Mouse (Mus musculus) erythroid progenitor cell, adult 5-6 weeks (primary cell): ENCODE measurements around the gene Stx5a. TPM values are rescaled to one million over a fixed set of nuclear protein-coding genes. Genes with fewer than 3 reads are reported as not detected.
A peak's percentile ranks its signal among the peaks of the same experiment; 100 is the strongest.

ENCODE experiments used
- ATAC-seq: replicated peaks from 2 replicates; pipeline ENCODE4 v1.8.0; 2016; ENCODE audit warnings: moderate number of reproducible peaks, mild to moderate bottlenecking, moderate TSS enrichment, inconsistent platforms; ENCODE audit not compliant: poor library complexity, low FRiP score, severe bottlenecking
- total RNA-seq, 2 experiments: library from RNA; stranded (forward) in 1 of 2; stranded (reverse) in 1 of 2; fragments of 150-400 nt in 1 of 2; fragments of 186-747, 209-891 nt in 1 of 2; gene quantifications; 2 replicates each; pipeline versions ENCODE4 v1.2.3 to v1.2.4; 2015 to 2017; ENCODE audit warnings: low replicate concordance in 2 of 2

Stx5a gene
- total RNA-seq (2015; ENCODE audit: low replicate concordance) (67.0 and 97.7 TPM in 2 replicates), total RNA-seq (2017; ENCODE audit: low replicate concordance) (119 and 128 TPM in 2 replicates)

DNA sequence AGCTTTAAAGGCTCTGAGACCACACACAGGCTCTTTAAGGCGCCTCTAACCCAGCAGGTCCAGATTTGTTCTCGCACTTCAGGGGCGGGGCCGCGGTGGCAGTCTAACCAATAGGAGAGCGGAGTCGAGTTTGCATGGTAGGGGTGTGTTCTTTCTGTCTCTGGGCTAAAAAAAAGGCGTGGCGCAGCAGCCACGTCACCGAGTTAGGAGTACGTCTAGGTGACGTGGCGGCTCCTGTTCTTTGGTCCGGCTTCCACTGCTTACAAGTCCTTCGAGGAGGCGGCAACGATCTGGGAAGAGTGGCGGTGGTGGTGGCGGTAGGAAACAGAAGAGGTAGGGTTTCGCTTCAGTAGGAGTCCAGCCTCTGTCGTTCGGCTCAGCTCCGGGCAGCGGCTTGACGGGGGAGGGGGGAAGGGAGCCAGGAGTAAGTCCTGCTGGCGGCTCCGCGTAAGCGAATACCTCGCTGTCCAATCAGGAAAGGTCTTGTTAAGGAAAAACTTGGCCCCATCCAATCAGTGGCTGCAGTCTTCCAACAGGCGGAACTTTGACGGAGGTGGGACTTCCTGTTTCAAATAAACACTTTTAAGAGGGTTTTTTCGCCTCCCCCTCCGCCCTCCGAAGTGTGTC is at the start of gene Stx5a:
Gene Stx5a, plus strand, starts transcription at position 171 of the 627 bp plus-strand sequence.
- peak; percentile 96 for ATAC-seq

- no peak for ATAC-seq
Measured at GRCm38 (mm10) chr19:8691871-8692539, 49.2 kb upstream of the Stx5a start.

DNA sequence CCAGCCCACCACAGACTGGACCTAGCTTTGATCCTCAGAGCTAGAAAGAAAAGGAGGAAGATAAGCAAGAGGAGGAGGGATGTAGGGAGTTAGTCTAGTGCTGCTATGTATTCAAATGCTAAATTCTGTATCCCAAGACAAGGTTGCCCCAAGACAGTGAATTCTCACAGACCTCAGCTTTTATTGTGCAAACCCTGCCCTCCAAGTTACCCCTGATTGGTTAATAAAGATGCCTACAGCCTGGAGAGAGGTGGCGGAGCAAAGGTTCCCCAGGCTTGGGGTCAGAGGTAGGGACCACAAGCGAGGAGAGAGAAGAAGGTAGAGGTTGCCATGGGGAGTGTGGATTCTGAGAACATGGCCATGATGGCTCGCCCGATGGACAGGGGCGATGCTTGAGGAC is 48.5 kb upstream of the Stx5a start:
- ATAC-seq, result no peak

- peak; percentile 93 for ATAC-seq
Measured at GRCm38 (mm10) chr19:8695330-8695729, 45.9 kb upstream of the Stx5a start.

DNA sequence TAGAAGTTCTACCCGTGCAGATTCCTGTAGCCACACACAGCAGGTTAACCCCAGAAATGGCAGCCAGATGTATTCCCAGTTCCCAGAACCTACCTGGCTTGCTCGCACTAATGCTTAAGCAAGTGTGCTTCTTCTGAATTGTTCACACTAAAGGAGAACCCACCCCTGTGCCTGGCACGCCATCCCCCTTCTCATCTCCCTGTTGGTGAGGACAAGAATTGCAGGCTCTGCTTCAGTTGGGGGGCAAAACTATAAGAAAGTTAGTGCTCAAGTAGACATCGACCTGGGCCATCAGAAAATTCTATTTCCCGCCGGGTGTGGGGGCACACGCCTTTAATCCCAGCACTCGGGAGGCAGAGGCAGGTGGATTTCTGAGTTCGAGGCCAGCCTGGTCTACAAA is 41.6 kb upstream of the Stx5a start:
- ATAC-seq, result no peak

GRCm38 (mm10) chr19:8702458-8702857 is 38.8 kb upstream of the Stx5a start:
- ATAC-seq, result no peak

DNA sequence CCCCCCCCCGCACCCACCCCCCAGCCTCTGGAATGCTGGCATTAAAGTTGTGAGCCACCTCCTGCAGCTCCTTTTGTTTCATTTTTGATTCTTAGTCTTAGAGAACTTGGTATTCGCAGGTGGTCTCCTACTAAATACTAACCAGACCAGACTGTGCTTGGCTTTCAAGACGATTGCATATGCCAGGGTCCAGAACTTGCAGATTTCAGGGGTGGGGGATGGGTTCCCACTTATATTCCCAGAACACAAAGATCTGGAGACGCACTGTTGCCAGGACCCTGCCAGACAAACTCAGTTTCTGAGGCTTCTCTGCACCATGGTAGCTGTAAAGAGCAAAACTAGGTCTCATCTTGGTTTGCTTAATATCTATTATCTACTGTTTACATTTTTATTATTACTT is 37.6 kb upstream of the Stx5a start:
- no peak for ATAC-seq

GRCm38 (mm10) chr19:8705026-8705708 is 36.0 kb upstream of the Stx5a start:
- no peak for ATAC-seq

DNA sequence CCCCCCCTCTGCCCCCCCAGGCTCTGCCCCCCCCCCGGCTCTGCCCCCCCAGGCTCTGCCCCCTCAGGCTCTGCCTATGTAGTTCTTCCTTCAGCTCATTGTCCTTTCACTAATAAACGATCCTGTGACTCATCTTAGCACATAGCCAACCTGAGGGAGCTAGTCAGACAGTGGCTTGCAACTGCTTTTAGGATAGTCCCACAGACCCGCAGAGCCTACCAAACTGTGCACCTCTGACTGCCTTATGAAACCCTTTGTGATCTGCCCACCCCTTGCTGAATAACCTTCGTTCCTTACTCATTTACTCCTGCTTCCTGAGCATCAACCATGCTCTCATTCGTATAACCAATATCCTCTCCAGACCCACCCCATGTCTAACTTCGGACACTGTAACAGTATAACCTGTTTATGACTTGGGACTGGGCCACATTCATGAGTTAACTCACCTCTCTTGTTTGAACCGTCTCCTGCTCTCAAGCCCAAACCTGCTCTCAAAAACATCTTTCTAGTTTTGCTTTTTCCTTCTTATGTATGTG is 35.0 kb upstream of the Stx5a start:
- ATAC-seq, result no peak

DNA sequence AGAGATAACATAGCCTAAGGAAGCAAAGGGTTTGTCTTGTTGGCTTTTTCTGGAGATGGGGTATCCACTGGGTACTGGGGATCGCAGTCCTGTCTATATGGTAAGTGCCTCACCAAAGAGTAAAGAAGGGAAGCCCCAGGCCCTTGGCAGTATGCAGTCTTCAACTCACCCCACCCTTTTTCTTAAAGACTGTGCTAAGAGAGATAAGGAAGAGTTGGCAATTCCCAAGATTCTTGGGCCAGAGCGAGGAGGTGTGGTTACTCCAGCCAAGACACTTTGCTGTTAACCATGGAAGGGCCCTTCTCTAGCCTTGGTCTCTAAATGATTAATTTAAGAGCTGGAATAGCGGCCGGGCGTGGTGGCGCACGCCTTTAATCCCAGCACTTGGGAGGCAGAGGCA is 34.3 kb upstream of the Stx5a start:
- peak; percentile 53 for ATAC-seq

- ATAC-seq, result no peak
Measured at GRCm38 (mm10) chr19:8708954-8709353, 32.3 kb upstream of the Stx5a start.

DNA sequence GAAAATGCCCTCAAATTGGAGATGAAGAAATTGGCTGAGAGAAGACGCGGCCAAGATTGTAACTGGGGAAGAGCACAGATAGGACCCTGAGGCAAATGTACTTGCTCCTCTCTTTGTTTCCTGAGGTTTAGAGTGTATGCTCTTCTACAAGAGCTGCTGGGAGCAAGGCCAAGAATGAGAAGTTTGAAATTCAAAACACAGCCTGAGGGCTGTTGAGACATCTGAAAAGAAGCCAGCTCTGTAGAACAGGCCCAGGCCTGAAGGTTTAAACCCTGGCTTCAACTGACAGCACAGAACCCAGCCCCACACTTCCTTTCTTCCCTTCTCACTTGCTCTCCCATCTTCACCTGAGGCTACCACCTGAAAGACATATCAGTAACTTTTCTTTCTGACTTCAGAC is 31.2 kb upstream of the Stx5a start:
- ATAC-seq, result no peak

DNA sequence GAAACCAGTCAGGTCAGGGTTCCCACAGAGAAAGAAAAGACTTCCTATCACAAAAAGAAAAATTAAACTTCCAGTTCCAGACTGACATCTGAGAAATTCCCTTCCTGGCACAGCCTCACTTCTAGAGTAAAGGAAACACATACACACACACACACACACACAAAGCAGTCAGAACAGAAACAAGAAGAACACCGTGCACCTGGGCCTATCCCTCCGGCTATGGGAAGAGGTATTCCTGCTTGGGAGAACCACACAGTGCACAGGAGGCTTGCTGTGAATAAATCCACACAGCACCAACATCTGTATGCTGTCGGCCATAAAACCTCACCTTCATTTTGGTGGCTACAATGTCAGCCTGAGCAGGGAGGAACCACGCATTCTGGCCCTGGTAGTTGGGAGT is 29.7 kb upstream of the Stx5a start:
- ATAC-seq, result no peak

GRCm38 (mm10) chr19:8711949-8712869 is 29.0 kb upstream of the Stx5a start:
- no peak for ATAC-seq

GRCm38 (mm10) chr19:8712870-8713305 is 28.3 kb upstream of the Stx5a start:
- ATAC-seq, result peak; percentile 26; the same call in 1 of the 2 replicates

- ATAC-seq, result peak; percentile 78
Measured at GRCm38 (mm10) chr19:8713306-8713996, 27.8 kb upstream of the Stx5a start.

- ATAC-seq, result peak; percentile 13; the same call in 1 of the 2 replicates
Measured at GRCm38 (mm10) chr19:8713997-8714652, 27.1 kb upstream of the Stx5a start.

DNA sequence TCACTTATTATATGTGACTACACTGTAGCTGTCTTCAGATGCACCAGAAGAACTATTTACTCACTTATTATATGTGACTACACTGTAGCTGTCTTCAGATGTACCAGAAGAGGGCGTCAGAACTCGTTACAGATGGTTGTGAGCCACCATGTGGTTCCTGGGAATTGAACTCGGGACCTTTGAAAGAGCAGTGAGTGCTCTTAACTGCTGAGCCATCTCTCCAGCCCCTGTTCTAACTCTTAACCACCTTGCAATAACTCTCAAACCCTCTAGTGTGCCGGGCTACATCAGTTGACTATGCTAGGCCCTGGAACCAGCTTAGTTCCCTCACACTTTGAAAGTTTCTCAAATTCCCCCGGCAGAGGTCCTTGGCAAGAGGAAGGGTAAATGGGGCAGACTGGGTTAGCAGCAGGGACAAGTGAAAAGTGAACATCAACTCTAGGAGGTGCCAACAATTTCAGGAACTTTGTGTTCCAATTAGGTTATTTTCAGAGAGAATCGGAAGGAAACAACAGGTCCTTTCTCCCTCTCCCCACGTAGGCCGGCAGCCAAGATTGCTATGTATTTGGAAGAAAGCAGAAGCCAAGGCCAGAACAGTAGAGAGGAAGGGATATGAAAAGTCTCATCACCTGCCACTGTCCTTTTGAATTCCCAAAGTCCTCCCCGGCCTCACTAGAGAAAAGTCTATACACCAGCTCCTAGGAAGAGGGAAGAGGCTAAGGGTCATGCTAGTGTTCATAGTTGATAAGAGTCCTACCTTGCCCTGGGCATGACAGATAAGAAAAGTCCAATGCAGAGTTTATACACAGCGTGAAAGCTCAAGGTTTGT is 26.3 kb upstream of the Stx5a start:
- ATAC-seq, result peak; percentile 67
